Mouse (Mus musculus): ENCODE results near the gene Slc13a4. TPM values are rescaled to one million over a fixed set of nuclear protein-coding genes. Genes with fewer than 3 reads are reported as not detected.
A peak's percentile ranks its signal among the peaks of the same experiment; 100 is the strongest.

The Slc13a4 gene
- polyA plus RNA-seq, 1 experiment from 2014 or later = 0.76 TPM

- ATAC-seq = no peak
- no peaks in the 10 kb centered on the region for H3K9me3 ChIP-seq (ENCODE audit: control insufficient read depth)
- no peaks in the 10 kb centered on the region for H3K4me1 ChIP-seq (replicated peaks; ENCODE audit: control insufficient read depth, insufficient read depth, low read length)
- no peak for TF ChIP-seq CTCF (IDR thresholded peaks at IDR 0.05; ENCODE audit: low read depth)
- H3K36me3 ChIP-seq (ENCODE audit: control insufficient read depth, insufficient read depth) = no peaks in the 10 kb centered on the region
- H3K27ac ChIP-seq (ENCODE audit: low read depth, low read length) = no peak overlapping the region
- no peaks in the 10 kb centered on the region for H3K27me3 ChIP-seq (replicated peaks; ENCODE audit: control insufficient read depth, insufficient read depth, low read length)
- 92% methylated on average over 3 of the region's 3 CpGs for whole genome bisulfite sequencing
- no peak overlapping the region for H3K4me3 ChIP-seq (ENCODE audit: low read depth, low read length)
- no peak overlapping the region for H3K4me2 ChIP-seq (replicated peaks; ENCODE audit: low read depth)
- H3K9ac ChIP-seq (ENCODE audit: low read depth, low read length) = no peak overlapping the region
Measured at GRCm38 (mm10) chr6:35351826-35352225, 43.9 kb upstream of the Slc13a4 start.

- H3K9ac ChIP-seq (ENCODE audit: low read depth, low read length) = no peak overlapping the region
- no peak overlapping the region for H3K4me3 ChIP-seq (ENCODE audit: low read depth, low read length)
- TF ChIP-seq CTCF (IDR thresholded peaks at IDR 0.05; ENCODE audit: low read depth) = no peak
- H3K27ac ChIP-seq (ENCODE audit: low read depth, low read length) = no peak overlapping the region
- H3K36me3 ChIP-seq (ENCODE audit: control insufficient read depth, insufficient read depth) = no peaks in the 10 kb centered on the region
- H3K4me2 ChIP-seq (replicated peaks; ENCODE audit: low read depth) = no peak overlapping the region
- no peak for ATAC-seq
- H3K9me3 ChIP-seq (ENCODE audit: control insufficient read depth) = no peaks in the 10 kb centered on the region
- H3K4me1 ChIP-seq (replicated peaks; ENCODE audit: control insufficient read depth, insufficient read depth, low read length) = no peaks in the 10 kb centered on the region
- H3K27me3 ChIP-seq (replicated peaks; ENCODE audit: control insufficient read depth, insufficient read depth, low read length) = no peaks in the 10 kb centered on the region
- 65% methylated on average over 7 of the region's 7 CpGs for WGBS
Measured at GRCm38 (mm10) chr6:35349784-35350183, 41.9 kb upstream of the Slc13a4 start.

- no peaks in the 10 kb centered on the region for H3K27me3 ChIP-seq (replicated peaks; ENCODE audit: control insufficient read depth, insufficient read depth, low read length)
- no peak overlapping the region for H3K9ac ChIP-seq (ENCODE audit: low read depth, low read length)
- no peak overlapping the region for H3K4me3 ChIP-seq (ENCODE audit: low read depth, low read length)
- TF ChIP-seq CTCF (IDR thresholded peaks at IDR 0.05; ENCODE audit: low read depth) = no peak
- WGBS = 55% methylated on average over 3 of the region's 3 CpGs
- H3K9me3 ChIP-seq (ENCODE audit: control insufficient read depth) = no peaks in the 10 kb centered on the region
- H3K4me2 ChIP-seq (replicated peaks; ENCODE audit: low read depth) = no peak overlapping the region
- H3K4me1 ChIP-seq (replicated peaks; ENCODE audit: control insufficient read depth, insufficient read depth, low read length) = no peaks in the 10 kb centered on the region
- ATAC-seq = no peak
- H3K27ac ChIP-seq (ENCODE audit: low read depth, low read length) = no peak overlapping the region
- no peaks in the 10 kb centered on the region for H3K36me3 ChIP-seq (ENCODE audit: control insufficient read depth, insufficient read depth)
Measured at GRCm38 (mm10) chr6:35338640-35339039, 30.7 kb upstream of the Slc13a4 start.

GRCm38 (mm10) chr6:35337836-35338235 is 29.9 kb upstream of the Slc13a4 start:
- H3K27me3 ChIP-seq (replicated peaks; ENCODE audit: control insufficient read depth, insufficient read depth, low read length) = no peaks in the 10 kb centered on the region
- H3K4me2 ChIP-seq (replicated peaks; ENCODE audit: low read depth) = no peak overlapping the region
- H3K4me3 ChIP-seq (ENCODE audit: low read depth, low read length) = no peak overlapping the region
- H3K27ac ChIP-seq (ENCODE audit: low read depth, low read length) = no peak overlapping the region
- no peaks in the 10 kb centered on the region for H3K36me3 ChIP-seq (ENCODE audit: control insufficient read depth, insufficient read depth)
- H3K9ac ChIP-seq (ENCODE audit: low read depth, low read length) = no peak overlapping the region
- no peak for ATAC-seq
- H3K9me3 ChIP-seq (ENCODE audit: control insufficient read depth) = no peaks in the 10 kb centered on the region
- no peaks in the 10 kb centered on the region for H3K4me1 ChIP-seq (replicated peaks; ENCODE audit: control insufficient read depth, insufficient read depth, low read length)
- WGBS = 44% methylated on average over 8 of the region's 8 CpGs
- no peak for TF ChIP-seq CTCF (IDR thresholded peaks at IDR 0.05; ENCODE audit: low read depth)

- ATAC-seq = no peak
- WGBS = 40% methylated on average over 5 of the region's 5 CpGs
- H3K9me3 ChIP-seq (ENCODE audit: control insufficient read depth) = no peaks in the 10 kb centered on the region
- no peak overlapping the region for H3K27ac ChIP-seq (ENCODE audit: low read depth, low read length)
- no peak for TF ChIP-seq CTCF (IDR thresholded peaks at IDR 0.05; ENCODE audit: low read depth)
- no peak overlapping the region for H3K4me3 ChIP-seq (ENCODE audit: low read depth, low read length)
- H3K9ac ChIP-seq (ENCODE audit: low read depth, low read length) = no peak overlapping the region
- H3K4me2 ChIP-seq (replicated peaks; ENCODE audit: low read depth) = no peak overlapping the region
- H3K27me3 ChIP-seq (replicated peaks; ENCODE audit: control insufficient read depth, insufficient read depth, low read length) = no peaks in the 10 kb centered on the region
- H3K36me3 ChIP-seq (ENCODE audit: control insufficient read depth, insufficient read depth) = no peaks in the 10 kb centered on the region
- H3K4me1 ChIP-seq (replicated peaks; ENCODE audit: control insufficient read depth, insufficient read depth, low read length) = no peaks in the 10 kb centered on the region
Measured at GRCm38 (mm10) chr6:35335452-35335851, 27.5 kb upstream of the Slc13a4 start.

- Histone ChIP-seq H3K27ac (ENCODE audit: low read depth, low read length) (no peak overlapping the region), H3K9me3 (ENCODE audit: control insufficient read depth) (no peaks in the 10 kb centered on the region), H3K4me2 (replicated peaks; ENCODE audit: low read depth) (no peak overlapping the region), H3K4me1 (replicated peaks; ENCODE audit: control insufficient read depth, insufficient read depth, low read length) (no peaks in the 10 kb centered on the region), H3K9ac (ENCODE audit: low read depth, low read length) (no peak overlapping the region), H3K4me3 (ENCODE audit: low read depth, low read length) (no peak overlapping the region), H3K27me3 (replicated peaks; ENCODE audit: control insufficient read depth, insufficient read depth, low read length) (no peaks in the 10 kb centered on the region), H3K36me3 (ENCODE audit: control insufficient read depth, insufficient read depth) (no peaks in the 10 kb centered on the region)
- TF ChIP-seq CTCF (IDR thresholded peaks at IDR 0.05; ENCODE audit: low read depth) = peak; percentile 56
- no peak for ATAC-seq
- 75% methylated on average over 4 of the region's 4 CpGs for WGBS
Measured at GRCm38 (mm10) chr6:35334278-35334677, 26.3 kb upstream of the Slc13a4 start.

DNA sequence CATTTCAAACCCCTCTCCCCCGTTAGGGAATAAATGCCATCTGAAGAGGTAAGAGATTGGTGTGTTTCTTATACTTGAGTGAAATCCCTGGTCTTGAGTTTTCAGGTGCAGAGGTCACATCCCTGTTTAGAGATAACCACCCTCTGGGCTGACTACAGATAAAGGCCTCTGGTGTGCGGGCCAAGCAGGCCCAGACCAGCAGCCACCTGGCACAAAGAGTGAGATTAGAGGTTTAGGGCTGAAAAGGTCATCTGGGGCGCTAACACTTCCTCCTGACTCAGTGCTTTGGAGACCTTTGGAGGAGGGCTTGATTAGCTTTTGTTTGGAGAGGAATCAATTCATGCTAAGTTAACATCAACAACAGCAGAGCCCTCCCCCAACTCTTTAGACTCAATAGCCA is 25.7 kb upstream of the Slc13a4 start:
- Histone ChIP-seq H3K4me3 (ENCODE audit: low read depth, low read length) (no peak overlapping the region), H3K4me2 (replicated peaks; ENCODE audit: low read depth) (no peak overlapping the region), H3K4me1 (replicated peaks; ENCODE audit: control insufficient read depth, insufficient read depth, low read length) (no peaks in the 10 kb centered on the region), H3K36me3 (ENCODE audit: control insufficient read depth, insufficient read depth) (no peaks in the 10 kb centered on the region), H3K9ac (ENCODE audit: low read depth, low read length) (no peak overlapping the region), H3K27ac (ENCODE audit: low read depth, low read length) (no peak overlapping the region), H3K27me3 (replicated peaks; ENCODE audit: control insufficient read depth, insufficient read depth, low read length) (no peaks in the 10 kb centered on the region), H3K9me3 (ENCODE audit: control insufficient read depth) (no peaks in the 10 kb centered on the region)
- peak; percentile 70 for ATAC-seq
- WGBS = 26% methylated on average over 3 of the region's 3 CpGs
- no peak for TF ChIP-seq CTCF (IDR thresholded peaks at IDR 0.05; ENCODE audit: low read depth)

Data from intestine, postnatal 0 days (tissue).